Mouse (Mus musculus) frontal cortex, postnatal 14 days (tissue): ENCODE measurements at regions not wholly inside any gene's neighbourhood (a gene's known extent, or its start where the extent isn't known, plus 50 kb on each side); places are given as distances from the start of the nearest gene placed in this dataset.

ENCODE experiments used
- DNase-seq, 2 experiments: peaks; one replicate each; pipeline ENCODE4 v3.0.0; 2022; ENCODE audit warnings: low spot score in 2 of 2

DNA sequence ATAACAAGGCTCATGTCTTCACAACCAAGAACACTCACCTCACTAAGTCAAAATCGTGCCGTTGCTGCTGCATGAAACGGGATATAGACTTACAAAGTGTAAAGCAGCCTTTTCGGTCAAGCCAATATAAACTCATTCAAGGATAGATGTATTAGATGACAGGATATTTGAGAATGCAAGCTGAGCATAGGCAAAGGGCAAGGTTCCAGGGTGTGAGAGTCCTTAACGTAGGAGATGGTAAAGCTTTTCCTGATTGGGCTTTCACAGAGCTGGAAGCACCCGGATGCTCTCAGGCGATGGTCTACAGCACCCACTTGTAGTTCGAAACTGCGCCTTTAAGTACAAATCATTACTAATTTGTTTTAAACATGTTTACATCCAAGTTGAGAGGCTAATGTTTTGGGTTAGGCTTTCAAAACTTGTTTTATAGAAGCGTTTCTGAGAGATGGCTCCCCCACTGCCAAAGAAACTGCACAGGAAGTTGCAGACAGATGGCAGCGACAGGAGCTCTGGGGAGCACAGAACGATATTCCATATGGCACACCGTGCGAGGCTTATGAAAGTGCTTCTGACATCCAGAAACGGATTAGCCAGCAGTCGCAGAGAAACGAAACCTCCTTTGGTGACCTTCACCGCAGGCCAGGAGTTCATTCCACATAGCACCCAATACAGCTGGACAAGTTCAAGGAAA lies 54.1 kb upstream of the Rell1 start:
- DNase-seq = peak; percentile 36 to 57

DNA sequence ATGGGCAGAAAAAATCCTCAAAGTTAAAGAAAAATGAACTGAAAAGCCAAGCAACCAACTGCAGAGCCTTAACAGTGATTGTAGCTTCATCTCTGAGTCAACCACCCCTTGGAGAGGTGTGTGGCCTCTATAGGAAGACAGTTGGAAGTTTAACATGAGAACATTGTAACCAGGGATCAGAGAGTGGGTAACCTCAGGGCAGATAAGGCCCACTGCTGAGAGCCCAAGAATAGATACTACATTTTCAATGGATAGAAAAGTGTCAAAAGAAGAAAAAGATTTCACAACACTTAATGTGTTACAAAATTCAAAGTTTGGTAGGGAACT lies 54.6 kb upstream of the Rell1 start:
- no peak for DNase-seq

DNA sequence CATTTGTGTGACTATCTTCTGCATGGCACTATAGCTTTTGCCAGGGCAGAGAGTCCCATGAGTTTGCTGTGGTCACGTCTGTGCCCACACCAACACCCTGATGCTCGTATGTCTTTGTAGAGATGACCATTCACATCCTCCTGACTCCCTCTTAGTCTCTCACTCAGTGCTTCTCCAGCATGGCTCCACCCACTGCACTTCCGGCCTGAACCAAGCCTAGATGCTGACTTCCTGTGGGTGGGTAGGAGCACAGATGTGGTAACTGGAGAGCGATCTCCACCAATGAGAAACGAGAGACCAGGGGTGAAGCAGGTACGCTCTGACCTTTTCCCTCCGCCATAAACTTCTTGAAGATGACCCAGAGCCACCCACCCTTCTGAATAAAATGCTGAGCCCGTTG lies 55.7 kb upstream of the Rell1 start:
- no peak for DNase-seq

DNA sequence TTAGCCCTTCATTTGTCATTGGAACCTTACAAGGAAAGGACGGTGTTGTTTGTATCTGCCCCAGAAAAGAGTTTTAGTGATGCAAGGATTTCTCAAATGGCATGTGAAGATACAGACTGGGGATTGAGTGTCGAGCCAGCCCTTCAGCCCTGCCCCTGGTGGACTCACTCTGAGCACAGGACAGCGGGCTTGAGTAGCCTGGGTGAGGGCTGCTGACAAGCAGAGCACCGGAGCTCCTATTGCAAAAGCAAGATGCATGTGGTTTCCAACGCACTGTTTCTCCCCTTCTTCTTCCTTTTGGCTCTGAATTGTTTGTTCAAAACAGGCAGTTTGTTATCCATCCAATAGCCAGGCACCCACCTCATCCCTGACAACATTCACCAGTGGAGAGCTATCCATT lies 59.0 kb upstream of the Rell1 start:
- DNase-seq = no peak

DNA sequence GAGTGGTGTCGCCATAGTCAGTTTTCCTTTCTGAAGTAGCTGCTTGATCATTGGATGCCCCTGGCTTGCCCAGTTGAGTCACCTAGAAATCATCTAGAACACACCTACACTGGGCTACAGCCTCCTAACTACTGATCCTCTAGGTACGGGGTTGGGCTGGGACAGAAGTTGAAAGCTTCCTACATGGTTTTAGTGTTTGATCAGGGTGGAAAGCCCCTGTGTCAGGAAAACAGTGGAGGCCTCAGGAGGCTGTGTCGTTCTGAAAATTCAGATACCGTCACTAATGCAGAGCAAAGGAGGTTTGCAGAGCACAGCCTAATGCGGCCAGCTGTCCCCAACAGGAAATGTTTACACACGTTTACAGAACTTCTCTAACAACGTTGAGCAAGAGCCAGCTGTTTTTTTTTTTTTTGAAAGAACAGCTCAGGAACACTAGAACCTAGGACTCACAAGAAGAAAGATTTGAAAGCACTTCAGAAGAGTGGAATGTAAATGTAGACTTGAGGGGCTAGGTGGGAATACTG lies 61.0 kb upstream of the Rell1 start:
- DNase-seq = no peak

DNA sequence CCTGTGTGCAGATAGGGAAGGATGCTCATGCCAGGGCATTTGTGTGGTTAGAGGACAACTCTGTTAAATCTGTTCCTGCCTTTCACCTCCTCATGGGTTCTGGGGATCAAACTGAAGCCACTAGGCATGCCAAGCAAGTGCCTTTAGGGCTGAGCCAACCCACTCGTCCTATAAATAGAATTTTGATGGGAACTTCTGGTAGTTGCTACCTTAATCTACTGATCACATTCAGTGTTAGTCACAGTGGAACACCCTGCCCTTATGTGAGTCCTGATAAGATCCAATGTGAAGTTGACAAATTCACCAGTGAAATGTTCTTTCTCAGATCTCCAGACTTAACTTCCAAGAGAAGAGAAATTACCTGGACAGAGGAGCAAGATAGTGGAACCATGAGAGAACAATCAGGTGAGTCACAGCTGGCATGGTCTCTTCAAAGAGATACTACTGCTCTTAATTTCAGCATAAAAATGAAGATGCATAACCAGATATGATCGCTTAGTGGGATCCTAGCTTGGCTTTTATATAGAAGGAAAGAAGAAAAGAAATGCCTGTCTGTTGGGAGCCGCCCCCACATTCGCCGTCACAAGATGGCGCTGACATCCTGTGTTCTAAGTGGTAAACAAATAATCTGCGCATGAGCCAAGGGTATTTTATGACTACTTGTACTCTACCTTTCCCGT lies 61.7 kb upstream of the Rell1 start:
- DNase-seq = no peak

DNA sequence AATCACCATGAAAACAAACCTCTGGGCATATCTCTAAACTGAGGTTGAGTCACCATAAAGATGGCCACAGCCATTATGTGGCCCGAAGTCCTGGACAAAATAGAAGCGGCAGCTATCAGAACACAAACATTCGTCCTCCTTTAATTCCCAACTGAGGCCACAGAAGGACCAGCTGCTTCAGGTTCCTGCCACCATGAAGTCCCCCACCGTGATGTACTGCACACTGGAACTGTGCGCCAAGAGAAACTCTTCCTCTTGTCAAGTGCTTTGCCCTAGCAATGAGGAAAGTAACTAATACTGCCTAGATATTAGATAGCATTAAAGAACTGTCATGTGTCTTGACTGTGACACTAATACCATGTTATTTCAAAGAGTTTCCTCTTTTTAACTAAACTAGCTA lies 54.4 kb upstream of the Pgm2 start:
- no peak for DNase-seq

DNA sequence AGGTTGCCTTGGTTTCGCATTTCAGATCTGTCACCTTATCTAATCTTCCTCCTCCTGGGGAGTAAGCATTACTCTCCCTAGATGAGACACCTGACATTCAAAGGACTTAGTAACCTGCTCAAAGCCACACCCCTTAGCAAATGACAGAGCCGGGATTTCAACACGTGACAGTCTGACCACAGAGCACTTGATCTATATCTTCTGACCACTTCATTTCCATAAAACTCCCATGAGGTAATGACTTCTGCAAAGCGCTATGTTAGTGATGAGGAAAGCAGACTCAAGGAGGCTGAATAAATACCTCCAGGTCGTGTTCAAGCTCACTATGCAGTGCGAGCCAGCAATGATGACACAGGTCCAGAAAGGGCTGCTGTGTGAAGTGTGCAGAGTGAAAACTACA lies 52.1 kb upstream of the Pgm2 start:
- DNase-seq = no peak
